Mouse (Mus musculus) testis, adult 2 months (tissue): ENCODE data around the gene Mpv17l2.

ENCODE experiments used
- CTCF ChIP-seq: fragments of 200-500 bp; IDR thresholded peaks from 2 replicates; pipeline ENCODE4 v1.5.1; 2012; ENCODE audit warnings: low read depth, mild to moderate bottlenecking, inconsistent platforms, low read length, moderate library complexity; ENCODE audit not compliant: control insufficient read depth, insufficient read depth, insufficient replicate concordance
- POLR2A ChIP-seq: fragments of 200-500 bp; IDR thresholded peaks from 2 replicates; pipeline ENCODE4 v1.6.1; 2012; ENCODE audit warnings: low read depth, mild to moderate bottlenecking, inconsistent platforms, low read length, moderate library complexity; ENCODE audit not compliant: control insufficient read depth

GRCm38 (mm10) chr8:70786291-70787050 lies 25.7 kb upstream of the Mpv17l2 start:
- TF ChIP-seq POLR2A (no peak), CTCF (no peak)
